Mouse (Mus musculus) forebrain, postnatal 0 days (tissue): Measurements from ENCODE around the gene 2010300C02Rik. TPM values are rescaled to one million over a fixed set of nuclear protein-coding genes. Genes with fewer than 3 reads are reported as not detected.
"Not testable (repeated sequence)": the region's sequence is repeated elsewhere in the genome, so short reads cannot be mapped to it uniquely, and the experiment has no call there.

Source experiments
- ATAC-seq: fragments of 200-750 bp; cut with Nextera tagmentation; 2 replicates; pipeline ENCODE4 v1.8.0; 2017; ENCODE audit warnings: mild to moderate bottlenecking, moderate library complexity
- DNase-seq: peaks from one replicate; pipeline ENCODE4 v3.0.0-alpha.2; 2015
- H3K27ac ChIP-seq: fragments of 300-500 bp; sonication (generic); 2 replicates; pipeline ENCODE4 v1.5.1; 2014; ENCODE audit warnings: low read depth, mild to moderate bottlenecking, antibody characterized with exemption, low read length, moderate library complexity, mixed read lengths
- H3K27me3 ChIP-seq: fragments of 300-500 bp; sonication (generic); 2 replicates; pipeline ENCODE4 v1.6.1; 2014; ENCODE audit warnings: mild to moderate bottlenecking, low read length, mixed read lengths; ENCODE audit not compliant: insufficient read depth
- H3K36me3 ChIP-seq: fragments of 300-500 bp; sonication (generic); 2 replicates; pipeline ENCODE4 v1.6.1; 2014; ENCODE audit warnings: mild to moderate bottlenecking, moderate library complexity; ENCODE audit not compliant: insufficient read depth
- H3K4me1 ChIP-seq: fragments of 300-500 bp; sonication (generic); 2 replicates; pipeline ENCODE4 v1.6.1; 2014; ENCODE audit warnings: antibody characterized with exemption; ENCODE audit not compliant: insufficient read depth
- H3K4me2 ChIP-seq: fragments of 300-500 bp; sonication (generic); 2 replicates; pipeline ENCODE4 v1.6.1; 2014; ENCODE audit warnings: low read depth, mild to moderate bottlenecking, moderate library complexity
- H3K4me3 ChIP-seq: fragments of 300-500 bp; sonication (generic); 2 replicates; pipeline ENCODE4 v1.5.1; 2014; ENCODE audit warnings: low read depth, low read length, mixed read lengths
- H3K9ac ChIP-seq: fragments of 300-500 bp; sonication (generic); 2 replicates; pipeline ENCODE4 v1.6.1; 2014; ENCODE audit warnings: mild to moderate bottlenecking
- H3K9me3 ChIP-seq: fragments of 300-500 bp; sonication (generic); 2 replicates; pipeline ENCODE4 v1.6.1; 2016; ENCODE audit warnings: low read length
- CTCF ChIP-seq: sonication (generic); IDR thresholded peaks from 2 replicates; pipeline ENCODE4 v1.5.1; 2016; ENCODE audit warnings: antibody characterized with exemption, control low read depth, low read depth
- WGBS: fragments of 180-500 bp; shearing (Covaris S2); extraction: QIAGEN DNeasy Blood & Tissue Kit; methylation state at CpG from one replicate; pipeline ENCODE4 v1.1.7; 2014; 5-methylcytosine and 5-hydroxymethylcytosine counted together
- polyA plus RNA-seq: library from polyadenylated mRNA; unstranded; fragments of >200 nt; fragmentation: Nextera tagmentation; extraction: Ambion mirVana; gene quantifications from 2 replicates; pipeline ENCODE4 v1.2.1, GENCODE M21; 2015
- total RNA-seq: library from RNA; depleted of rRNA; stranded (reverse); fragments of >200 nt; gene quantifications from 2 replicates; pipeline ENCODE4 v1.2.3, GENCODE M21; 2014

The 2010300C02Rik gene
- total and polyA plus RNA-seq, 2 experiments from 2014 or later: 13.6 to 22.7 TPM

DNA sequence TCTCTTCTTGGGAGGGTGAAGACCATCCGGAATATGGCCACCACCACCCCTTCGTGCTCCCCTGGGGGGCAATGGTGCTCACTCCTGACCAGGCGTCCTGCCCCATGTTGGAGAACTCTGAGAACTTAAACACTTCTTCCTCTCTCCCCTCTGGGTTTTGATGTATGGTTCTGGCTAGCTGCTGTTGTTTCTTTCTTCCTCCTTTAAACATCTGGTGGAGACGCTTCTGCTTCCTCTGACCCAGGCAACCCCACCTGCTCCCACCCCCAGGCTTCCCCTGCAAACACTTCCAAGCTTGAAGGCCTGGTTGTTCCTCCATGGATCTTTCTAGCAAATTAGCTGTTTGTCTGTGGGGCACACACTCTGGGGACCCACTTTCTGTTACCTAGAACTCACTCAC, 117.6 kb downstream of the 2010300C02Rik start:
- Histone ChIP-seq H3K27ac (no peak overlapping the region), H3K9ac (no peak overlapping the region), H3K9me3 (no peaks in the 10 kb centered on the region), H3K27me3 (no peaks in the 10 kb centered on the region), H3K4me2 (no peak overlapping the region), H3K4me1 (no peaks in the 10 kb centered on the region), H3K36me3 (no peaks in the 10 kb centered on the region), H3K4me3 (no peak overlapping the region)
- DNase-seq (no peak), ATAC-seq (no peak)
- WGBS: 89% methylated on average over 4 of the region's 4 CpGs
- TF ChIP-seq CTCF: no peak

DNA sequence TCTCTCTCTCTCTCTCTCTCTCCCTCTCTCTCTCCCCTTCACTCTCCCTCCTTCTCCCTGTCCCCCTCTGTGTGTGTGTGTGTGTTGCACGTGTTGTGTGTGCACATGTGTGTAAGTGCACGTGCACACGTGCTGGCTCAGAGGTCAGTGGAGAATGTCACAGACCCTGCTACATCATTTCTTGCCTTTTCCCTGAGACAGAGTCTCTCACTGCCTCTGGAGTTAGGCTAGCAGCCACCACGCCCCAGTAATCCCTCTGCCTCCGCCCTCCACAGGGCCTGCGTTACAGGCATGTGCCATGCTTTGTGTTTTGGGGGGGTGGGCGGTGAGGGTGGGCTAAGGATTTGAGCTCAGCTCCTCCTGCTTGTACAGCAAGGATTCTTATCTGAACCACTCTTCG, 118.4 kb downstream of the 2010300C02Rik start:
- Histone ChIP-seq H3K4me2 (no peak overlapping the region), H3K27me3 (no peaks in the 10 kb centered on the region), H3K9me3 (no peaks in the 10 kb centered on the region), H3K4me3 (no peak overlapping the region), H3K36me3 (no peaks in the 10 kb centered on the region), H3K27ac (no peak overlapping the region), H3K4me1 (no peaks in the 10 kb centered on the region), H3K9ac (no peak overlapping the region)
- DNase-seq (no peak), ATAC-seq (no peak)
- no peak for TF ChIP-seq CTCF
- 80% methylated on average over 8 of the region's 8 CpGs for WGBS

DNA sequence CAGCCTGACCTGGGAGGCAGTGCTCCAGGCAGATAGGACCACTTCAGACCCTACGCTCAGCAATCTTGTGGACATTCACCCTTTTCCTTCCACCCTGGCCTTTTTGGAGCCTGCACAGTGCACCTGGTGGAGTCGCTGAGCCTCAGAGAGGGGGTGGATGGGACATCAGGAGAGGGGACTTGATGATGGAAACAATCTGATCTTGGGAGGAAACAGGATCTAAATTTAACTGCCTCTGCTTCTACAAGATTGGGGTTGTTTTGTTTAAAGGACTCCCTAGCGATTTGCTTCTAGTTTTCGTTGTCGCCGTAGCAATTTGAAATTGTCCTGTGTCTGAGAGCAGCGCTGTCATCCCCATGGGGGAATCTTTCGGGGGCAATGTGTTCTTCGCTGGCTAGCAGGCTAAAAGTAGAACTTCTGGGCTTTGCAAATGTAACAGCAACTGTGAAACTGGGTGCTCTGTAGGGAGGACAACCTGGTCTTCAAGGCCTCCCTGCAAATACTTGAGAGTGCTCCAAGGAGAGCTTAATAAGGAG, 119.2 kb downstream of the 2010300C02Rik start:
- H3K9ac ChIP-seq: no peak overlapping the region
- ATAC-seq: no peak
- no peak for TF ChIP-seq CTCF
- no peaks in the 10 kb centered on the region for H3K27me3 ChIP-seq
- 80% methylated on average over 9 of the region's 9 CpGs for WGBS
- no peak overlapping the region for H3K4me3 ChIP-seq
- no peaks in the 10 kb centered on the region for H3K9me3 ChIP-seq
- no peak overlapping the region for H3K4me2 ChIP-seq
- no peaks in the 10 kb centered on the region for H3K4me1 ChIP-seq
- DNase-seq: no peak
- no peak overlapping the region for H3K27ac ChIP-seq
- H3K36me3 ChIP-seq: no peaks in the 10 kb centered on the region

DNA sequence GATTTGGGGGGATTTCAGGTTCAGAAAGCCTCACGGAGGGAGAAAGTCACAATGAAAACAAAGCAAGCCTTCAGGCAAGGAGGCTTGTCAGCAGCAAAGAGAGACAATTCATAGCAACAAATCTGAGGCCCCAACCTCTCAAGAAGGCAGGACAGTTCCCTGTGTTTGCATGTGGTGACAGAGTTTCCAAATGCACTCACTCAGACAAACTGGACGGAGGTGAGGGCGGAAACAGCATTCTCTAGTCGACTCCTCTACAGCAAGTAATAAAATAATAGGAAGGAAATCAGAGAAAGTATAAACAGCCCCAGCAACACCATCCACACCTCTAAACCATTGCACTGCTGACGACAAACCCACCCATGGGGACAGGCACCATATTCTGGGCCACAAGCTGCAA, 120.9 kb downstream of the 2010300C02Rik start:
- H3K9ac ChIP-seq: no peak overlapping the region
- TF ChIP-seq CTCF: no peak
- no peaks in the 10 kb centered on the region for H3K9me3 ChIP-seq
- H3K27me3 ChIP-seq: no peaks in the 10 kb centered on the region
- H3K4me3 ChIP-seq: no peak overlapping the region
- H3K4me1 ChIP-seq: no peaks in the 10 kb centered on the region
- no peak overlapping the region for H3K27ac ChIP-seq
- DNase-seq: no peak
- H3K36me3 ChIP-seq: no peaks in the 10 kb centered on the region
- WGBS: 80% methylated on average over 5 of the region's 5 CpGs
- ATAC-seq: no peak
- no peak overlapping the region for H3K4me2 ChIP-seq

DNA sequence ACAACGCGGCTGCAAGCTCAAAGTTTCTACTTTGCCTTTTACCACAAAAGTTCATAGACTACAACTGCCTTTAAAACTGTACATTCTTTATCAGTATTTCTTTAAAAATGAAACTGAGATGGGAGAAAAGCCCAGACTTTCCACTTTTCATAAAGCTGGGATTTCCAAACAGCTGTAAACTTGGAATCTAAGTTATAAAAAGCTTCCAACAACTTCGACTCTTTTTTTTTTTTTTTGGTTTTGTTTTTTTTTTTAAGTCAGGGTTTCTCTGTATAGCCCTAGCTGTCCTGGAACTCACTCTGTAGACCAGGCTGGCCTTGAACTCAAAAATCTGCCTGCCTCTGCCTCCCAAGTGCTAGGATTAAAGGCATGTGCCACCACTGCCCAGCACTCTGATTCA, 125.1 kb downstream of the 2010300C02Rik start:
- ATAC-seq, H3K9ac ChIP-seq, DNase-seq, H3K4me3 ChIP-seq, H3K4me2 ChIP-seq, H3K27ac ChIP-seq, H3K4me1 ChIP-seq, H3K27me3 ChIP-seq, H3K36me3 ChIP-seq, H3K9me3 ChIP-seq: not testable (repeated sequence)
- 84% methylated on average over 3 of the region's 3 CpGs for WGBS

DNA sequence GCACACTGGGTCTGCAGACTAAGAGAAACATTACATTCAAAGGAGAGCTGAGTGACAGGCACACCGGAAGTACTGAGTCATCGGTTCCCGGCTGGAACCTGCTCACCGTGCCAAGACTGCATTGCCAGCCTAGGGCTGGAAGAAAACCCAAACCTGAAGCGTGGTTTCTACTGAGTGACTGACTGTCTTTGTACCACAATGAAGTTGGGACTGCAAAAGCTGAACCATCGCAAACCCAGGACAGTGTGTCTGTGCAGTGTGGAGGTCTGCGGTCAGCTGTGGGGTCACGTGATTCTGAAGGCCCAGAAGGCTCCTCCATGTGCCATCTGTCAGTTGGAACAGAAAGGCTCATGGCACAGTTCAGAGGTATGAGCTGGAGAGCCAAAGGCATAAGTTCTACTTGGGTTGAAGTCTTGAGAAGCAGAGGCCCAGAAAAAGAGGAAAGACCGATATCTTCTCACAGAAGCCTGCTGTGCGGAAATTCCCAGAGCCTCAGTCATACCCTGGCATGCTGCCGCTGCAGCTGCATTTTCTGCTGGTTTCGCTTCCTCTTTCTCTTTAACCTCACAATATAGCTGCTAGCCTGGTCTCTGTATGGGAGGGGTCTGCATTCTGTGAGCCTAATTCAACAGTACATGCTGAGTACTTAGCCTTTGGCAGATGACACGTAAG, 133.9 kb downstream of the 2010300C02Rik start:
- peak; percentile 29; the same call in 1 of the 2 replicates for ATAC-seq
- Histone ChIP-seq H3K36me3 (no peaks in the 10 kb centered on the region), H3K27me3 (no peaks in the 10 kb centered on the region), H3K9ac (no peak overlapping the region), H3K9me3 (no peaks in the 10 kb centered on the region), H3K4me2 (no peak overlapping the region), H3K27ac (no peak overlapping the region), H3K4me3 (no peak overlapping the region), H3K4me1 (no peaks in the 10 kb centered on the region)
- DNase-seq: no peak
- WGBS: 67% methylated on average over 13 of the region's 13 CpGs
- no peak for TF ChIP-seq CTCF

DNA sequence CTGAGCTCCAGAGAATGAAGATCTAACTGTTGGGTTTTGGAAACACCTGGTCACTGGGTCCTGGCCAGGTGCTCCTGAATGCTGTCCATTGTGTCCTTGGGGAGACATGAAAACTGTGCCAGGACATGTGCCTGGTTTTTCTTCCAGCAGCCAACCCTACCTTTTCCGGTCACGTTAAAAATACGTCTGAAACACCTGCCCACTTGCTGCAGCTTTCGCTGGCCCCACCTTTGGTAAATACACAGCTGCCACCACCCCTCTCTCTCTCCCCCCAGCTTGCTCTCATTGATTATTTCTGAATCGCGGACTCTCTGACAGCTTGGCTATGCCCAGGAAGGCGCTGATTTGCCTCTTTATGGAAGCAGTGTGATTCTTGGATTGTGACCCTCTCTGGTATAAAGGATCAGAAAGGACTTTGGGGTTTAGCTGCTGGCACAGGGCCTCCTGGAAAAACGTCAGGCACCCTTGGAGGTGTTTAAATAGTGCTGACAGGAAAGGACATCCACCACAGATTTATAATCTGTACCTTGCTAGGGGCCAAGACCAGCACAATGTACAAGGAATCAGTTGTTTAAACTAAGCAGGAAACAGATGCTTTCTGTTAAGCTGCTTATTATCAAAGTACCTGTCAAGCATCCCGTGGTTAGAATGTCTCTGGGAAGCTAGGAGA, 136.0 kb downstream of the 2010300C02Rik start:
- Histone ChIP-seq H3K4me2 (no peak overlapping the region), H3K9me3 (no peaks in the 10 kb centered on the region), H3K4me1 (no peaks in the 10 kb centered on the region), H3K27ac (no peak overlapping the region), H3K4me3 (no peak overlapping the region), H3K27me3 (no peaks in the 10 kb centered on the region), H3K36me3 (no peaks in the 10 kb centered on the region), H3K9ac (no peak overlapping the region)
- no peak for DNase-seq
- no peak for ATAC-seq
- no peak for TF ChIP-seq CTCF
- WGBS: 65% methylated on average over 9 of the region's 9 CpGs
